Mouse (Mus musculus): ENCODE measurements at regions not wholly inside any gene's neighbourhood (a gene's known extent, or its start where the extent isn't known, plus 50 kb on each side); places are given as distances from the start of the nearest gene placed in this dataset.
A peak's percentile ranks its signal among the peaks of the same experiment; 100 is the strongest.

- peak; percentile 48 for DNase-seq (ENCODE audit: low read depth, low spot score)
Observed at GRCm38 (mm10) chr6:99985322-99985721, 259.1 kb upstream of the Prok2 start.

GRCm38 (mm10) chr6:99984856-99985224, 258.6 kb upstream of the Prok2 start:
- peak; percentile 16 for DNase-seq (ENCODE audit: low read depth, low spot score)

- DNase-seq (ENCODE audit: low read depth, low spot score), result peak; percentile 69
Observed at GRCm38 (mm10) chr6:99984057-99984855, 258.1 kb upstream of the Prok2 start.

- no peak for DNase-seq (ENCODE audit: low read depth, low spot score)
Observed at GRCm38 (mm10) chr6:99979614-99980013, 253.4 kb upstream of the Prok2 start.

- DNase-seq (ENCODE audit: low read depth, low spot score), result no peak
Observed at GRCm38 (mm10) chr6:99978164-99978746, 252.1 kb upstream of the Prok2 start.

GRCm38 (mm10) chr6:99976144-99976543, 250.0 kb upstream of the Prok2 start:
- DNase-seq (ENCODE audit: low read depth, low spot score), result peak; percentile 85

GRCm38 (mm10) chr6:99975486-99975885, 249.3 kb upstream of the Prok2 start:
- DNase-seq (ENCODE audit: low read depth, low spot score), result no peak

GRCm38 (mm10) chr6:99974464-99974863, 248.3 kb upstream of the Prok2 start:
- peak; percentile 64 for DNase-seq (ENCODE audit: low read depth, low spot score)

- no peak for DNase-seq (ENCODE audit: low read depth, low spot score)
Observed at GRCm38 (mm10) chr6:99971376-99971775, 245.2 kb upstream of the Prok2 start.

GRCm38 (mm10) chr6:99968889-99969288, 242.7 kb upstream of the Prok2 start:
- DNase-seq (ENCODE audit: low read depth, low spot score), result peak; percentile 21

- no peak for DNase-seq (ENCODE audit: low read depth, low spot score)
Observed at GRCm38 (mm10) chr6:99967465-99967864, 241.3 kb upstream of the Prok2 start.

- no peak for DNase-seq (ENCODE audit: low read depth, low spot score)
Observed at GRCm38 (mm10) chr6:99964540-99964939, 238.3 kb upstream of the Prok2 start.

- no peak for DNase-seq (ENCODE audit: low read depth, low spot score)
Observed at GRCm38 (mm10) chr6:99964007-99964406, 237.8 kb upstream of the Prok2 start.

- peak; percentile 34 for DNase-seq (ENCODE audit: low read depth, low spot score)
Observed at GRCm38 (mm10) chr6:99959371-99959770, 233.2 kb upstream of the Prok2 start.

- DNase-seq (ENCODE audit: low read depth, low spot score), result no peak
Observed at GRCm38 (mm10) chr6:99954832-99955830, 228.9 kb upstream of the Prok2 start.

- no peak for DNase-seq (ENCODE audit: low read depth, low spot score)
Observed at GRCm38 (mm10) chr6:99953980-99954776, 228.0 kb upstream of the Prok2 start.

GRCm38 (mm10) chr6:99950811-99951210, 224.6 kb upstream of the Prok2 start:
- DNase-seq (ENCODE audit: low read depth, low spot score), result no peak

GRCm38 (mm10) chr6:99946917-99947316, 220.7 kb upstream of the Prok2 start:
- DNase-seq (ENCODE audit: low read depth, low spot score), result peak; percentile 98

GRCm38 (mm10) chr6:99946481-99946880, 220.3 kb upstream of the Prok2 start:
- DNase-seq (ENCODE audit: low read depth, low spot score), result peak; percentile 31

- DNase-seq (ENCODE audit: low read depth, low spot score), result no peak
Observed at GRCm38 (mm10) chr6:99945691-99946090, 219.5 kb upstream of the Prok2 start.

- peak; percentile 59 for DNase-seq (ENCODE audit: low read depth, low spot score)
Observed at GRCm38 (mm10) chr6:99942958-99943357, 216.8 kb upstream of the Prok2 start.

All from 3T3-L1 (cell line).